In genomic region chr9:91353551-91354433, GRCm38 (mm10) we compare ENCODE assay signal across 14 mouse cellular contexts. TPM values are rescaled to one million over a fixed set of nuclear protein-coding genes. Genes with fewer than 3 reads are reported as not detected.
DNase-seq lines count a peak whose midpoint lies in the region; ATAC-seq and TF ChIP-seq lines count a peak whose summit lies in the region.
"Had no signal": no experiment of that assay in that cellular context is flagged by ENCODE, and none has a peak within 500 bp of the region (broad histone marks: within the 10 kb centered on the region; RNA-seq: fewer than 3 reads in every experiment).

No protein-coding gene starts in this region.

- intact Hi-C loops in gastrocnemius, adult 2 months (cut with DNase I): no loop called here

- DNase-seq in Muller cell, postnatal 12 days (ENCODE audit: inconsistent ontology term): peak; percentile 24
- DNase-seq in cerebellum, adult 8-10 months: peak; percentile 67
- DNase-seq in midbrain, embryonic 10.5 days (ENCODE audit: low spot score): peak; percentile 70
- DNase-seq in heart, adult 18-20 months: no peak
- DNase-seq in gastrocnemius, adult 2 months: no peak
- DNase-seq in adrenal gland, adult (ENCODE audit: inconsistent age in 2 of 2, low spot score in 1 of 2): no peak
- no peak for DNase-seq in kidney, postnatal 36 days
- DNase-seq: heart, adult 11 months; thymus, postnatal 4 days had no signal

- no peak for ATAC-seq in forebrain, embryonic 12.5 days (ENCODE audit: low FRiP score)

- H3K4me1 ChIP-seq in forebrain, embryonic 12.5 days: peaks cover 32% of the 10 kb centered on the region
- H3K4me1 ChIP-seq in midbrain, embryonic 10.5 days: peaks cover 66% of the 10 kb centered on the region

- 5% methylated on average over 37 of the region's 37 CpGs for WGBS in forebrain, embryonic 12.5 days
- 1% methylated on average over 37 of the region's 37 CpGs for WGBS in midbrain, embryonic 10.5 days

- H3K4me3 ChIP-seq in forebrain, embryonic 12.5 days (replicated peaks): peak overlapping the region; percentile 34
- H3K4me3 ChIP-seq in midbrain, embryonic 10.5 days: peak overlapping the region; percentile 52
- H3K4me3 ChIP-seq in gastrocnemius, adult 2 months: no peak overlapping the region
- H3K4me3 ChIP-seq: embryonic facial prominence, embryonic 12.5 days; megakaryocyte, embryonic 14.5 days had no signal

- peak overlapping the region; percentile 55 for H3K4me2 ChIP-seq in forebrain, embryonic 12.5 days
- H3K4me2 ChIP-seq: embryonic facial prominence, embryonic 12.5 days; liver, embryonic 11.5 days had no signal

- H3K9me3 ChIP-seq in forebrain, embryonic 12.5 days: no peaks in the 10 kb centered on the region
- H3K9me3 ChIP-seq in midbrain, embryonic 10.5 days (replicated peaks): no peaks in the 10 kb centered on the region
- H3K9me3 ChIP-seq: embryonic facial prominence, embryonic 12.5 days had no signal

- TF ChIP-seq CTCF in gastrocnemius, adult 2 months (IDR thresholded peaks at IDR 0.05): no peak

- H3K36me3 ChIP-seq in forebrain, embryonic 12.5 days (replicated peaks): no peaks in the 10 kb centered on the region
- H3K36me3 ChIP-seq in midbrain, embryonic 10.5 days: no peaks in the 10 kb centered on the region
- H3K36me3 ChIP-seq: embryonic facial prominence, embryonic 12.5 days had no signal

- H3K9ac ChIP-seq in forebrain, embryonic 12.5 days: peak overlapping the region; percentile 64
- H3K9ac ChIP-seq: embryonic facial prominence, embryonic 12.5 days had no signal

- H3K27ac ChIP-seq in forebrain, embryonic 12.5 days: peak overlapping the region; percentile 89
- peak overlapping the region; percentile 82 for H3K27ac ChIP-seq in midbrain, embryonic 10.5 days (replicated peaks)
- no peak overlapping the region for H3K27ac ChIP-seq in gastrocnemius, adult 2 months
- H3K27ac ChIP-seq: embryonic facial prominence, embryonic 12.5 days had no signal

- peaks cover 57% of the 10 kb centered on the region for H3K27me3 ChIP-seq in forebrain, embryonic 12.5 days
- H3K27me3 ChIP-seq in midbrain, embryonic 10.5 days (ENCODE audit: low read depth, poor library complexity, severe bottlenecking): peaks cover 100% of the 10 kb centered on the region

RNA-seq across cellular contexts. Expression of gene Zic4, which starts 8.4 kb away (rescaled TPM):
- polyA plus RNA-seq in forebrain, embryonic 12.5 days (2016; fragmentation: Nextera tagmentation; extraction: Ambion mirVana): 56.4 and 60.5 TPM in 2 replicates
- polyA plus RNA-seq in midbrain, embryonic 10.5 days (2016; fragmentation: Nextera tagmentation; extraction: Ambion mirVana): 25.1 and 33.5 TPM in 2 replicates
- not detected for total RNA-seq in heart, adult 18-20 months (2021)
- not detected for total RNA-seq in gastrocnemius, adult 2 months (2021)
- polyA plus RNA-seq: kidney, embryonic 14.5 days; liver, embryonic 11.5 days had no signal

RNA-seq across cellular contexts. Expression of gene Zic1, which starts 11.8 kb away (rescaled TPM):
- polyA plus RNA-seq in forebrain, embryonic 12.5 days (2016; fragmentation: Nextera tagmentation; extraction: Ambion mirVana): 13.9 and 14.4 TPM in 2 replicates
- 6.5 and 6.6 TPM in 2 replicates for polyA plus RNA-seq in midbrain, embryonic 10.5 days (2016; fragmentation: Nextera tagmentation; extraction: Ambion mirVana)
- not detected for total RNA-seq in heart, adult 18-20 months (2021)
- total RNA-seq in gastrocnemius, adult 2 months (2021): 1 to 10 TPM in 1 of 2 experiments, under 1 TPM in 1; 0.81 to 1.4 TPM

Comparison
In these comparisons a context has a peak if more than half of its experiments do, and no peak if none do; other contexts are left out.
1. DNase-seq: peak in Muller cell, postnatal 12 days (single experiment), cerebellum, adult 8-10 months (single experiment) and midbrain, embryonic 10.5 days (single experiment); none in heart, adult 18-20 months (0 of 2), gastrocnemius, adult 2 months (single experiment), adrenal gland, adult (0 of 2) and kidney, postnatal 36 days (0 of 2).